Mouse (Mus musculus): Measurements from ENCODE around the gene Cacng7.

Cacng7 gene

DNA sequence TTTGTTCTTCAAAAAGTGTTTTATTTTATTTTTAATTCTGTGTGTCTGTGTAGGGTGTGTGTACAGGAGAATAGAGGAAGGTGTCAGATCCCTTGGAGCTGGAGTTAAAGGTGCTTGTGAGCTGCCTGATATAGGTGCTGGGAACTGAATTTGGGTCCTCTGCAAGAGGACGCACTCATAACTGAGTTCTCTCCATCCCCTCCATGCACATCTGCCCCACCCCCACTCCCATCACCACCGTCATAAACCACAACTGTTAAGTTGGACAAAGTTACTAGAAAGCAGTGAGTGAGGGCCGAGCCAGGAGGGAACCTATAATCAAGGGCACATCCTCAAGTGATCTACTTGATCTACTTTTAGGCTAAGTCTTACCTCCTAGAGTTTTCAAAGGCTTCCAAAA, 11.1 kb downstream of the Cacng7 start:
- DNase-seq (ENCODE audit: extremely low spot score, low read depth, low spot score) = no peak

DNA sequence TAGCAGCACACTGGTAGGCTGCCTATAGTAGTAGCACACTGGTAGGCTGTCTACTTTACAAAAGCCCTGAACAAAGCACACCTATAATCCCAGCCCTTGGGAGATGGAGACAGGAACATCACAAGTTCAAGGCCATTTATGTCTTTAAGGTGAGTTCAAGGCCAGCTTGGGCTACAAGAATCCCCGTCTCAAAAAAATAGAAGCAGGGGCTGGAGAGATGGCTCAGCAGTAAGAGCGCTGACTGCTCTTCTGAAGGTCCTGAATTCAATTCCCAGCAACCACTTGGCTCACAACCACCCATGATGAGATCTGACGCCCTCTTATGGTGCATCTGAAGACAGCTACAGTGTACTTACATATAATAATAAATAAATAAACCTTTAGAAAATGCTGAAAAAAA, 12.5 kb downstream of the Cacng7 start:
- DNase-seq (ENCODE audit: extremely low spot score, low read depth, low spot score) = no peak

DNA sequence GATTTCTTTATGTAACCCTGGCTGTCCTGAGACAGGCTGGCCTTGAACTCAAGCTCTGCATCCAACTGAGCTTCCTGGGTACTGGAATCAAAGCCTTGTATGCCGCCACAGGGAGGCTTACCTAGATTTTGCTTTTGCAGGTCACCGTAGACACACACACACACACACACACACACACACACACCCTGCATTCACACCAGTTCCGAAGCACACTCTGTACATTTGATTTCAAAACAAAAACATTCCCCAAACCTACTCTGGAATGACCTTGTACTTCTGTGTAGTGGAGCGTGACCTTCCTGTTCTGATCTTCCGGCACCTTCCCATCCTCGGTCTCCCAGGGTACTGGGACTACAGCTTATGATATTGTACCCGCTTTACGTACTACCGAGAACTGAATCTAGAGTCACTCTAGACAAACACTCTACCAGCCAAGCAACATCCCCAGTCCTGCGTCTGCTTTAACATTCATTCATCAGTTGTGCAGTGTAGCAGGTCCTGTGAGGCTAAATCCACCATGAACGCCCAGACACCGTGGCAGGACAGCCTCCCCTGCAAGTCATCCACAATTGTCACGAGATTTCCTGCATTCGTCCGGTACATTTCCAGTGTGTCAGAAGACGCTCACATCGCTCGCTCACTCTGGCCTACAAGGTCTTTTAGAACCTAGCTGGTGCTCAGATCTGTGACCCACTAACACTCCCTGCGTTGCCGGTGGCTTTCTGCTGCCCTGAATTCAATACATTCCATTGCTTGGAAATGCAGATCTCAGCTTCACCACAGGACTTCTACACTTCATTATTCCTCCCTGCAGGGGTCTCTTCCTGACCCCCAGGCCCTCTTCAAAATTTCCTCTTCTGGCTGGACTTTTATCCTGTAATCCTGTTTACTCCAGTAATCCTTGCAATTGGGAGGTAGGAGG, 14.9 kb downstream of the Cacng7 start:
- DNase-seq (ENCODE audit: extremely low spot score, low read depth, low spot score) = no peak

DNA sequence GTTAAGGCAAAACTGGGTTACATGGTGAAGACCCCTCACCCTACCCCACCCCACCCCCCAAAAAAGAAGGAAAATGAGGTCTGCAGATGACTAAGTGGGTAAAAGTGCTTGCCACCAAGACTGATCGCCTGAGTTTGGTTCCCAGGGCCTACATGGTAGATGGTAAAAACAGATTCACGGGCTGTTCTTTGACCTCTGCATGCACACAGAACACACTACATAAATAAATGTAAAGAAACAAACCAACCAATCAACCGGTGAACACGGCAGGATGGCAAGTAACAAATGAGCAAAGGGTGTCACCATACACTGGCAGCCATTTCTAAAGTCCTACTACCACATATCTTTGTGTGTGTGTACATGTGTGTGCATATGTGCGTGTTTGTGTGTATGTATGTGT, 15.6 kb downstream of the Cacng7 start:
- DNase-seq (ENCODE audit: extremely low spot score, low read depth, low spot score) = no peak

DNA sequence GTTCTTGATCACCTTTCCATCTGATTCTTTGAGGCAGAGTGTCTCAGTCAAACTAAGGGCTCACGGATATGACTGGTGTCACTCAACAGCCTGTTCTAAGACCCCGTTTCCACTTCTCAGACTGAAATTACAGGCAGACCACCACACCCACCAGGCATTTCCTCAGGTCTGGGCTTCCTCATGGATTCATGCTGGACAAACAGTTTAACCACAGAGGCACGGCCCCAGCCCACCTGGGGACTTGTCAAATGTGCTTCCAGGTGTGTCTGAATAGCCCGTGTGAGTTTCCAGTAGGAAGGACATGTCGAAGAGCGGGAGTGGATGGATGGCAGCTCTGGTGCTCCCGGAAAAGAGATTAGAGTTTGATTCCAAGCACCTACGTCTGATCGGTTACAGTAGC, 17.0 kb downstream of the Cacng7 start:
- no peak for DNase-seq (ENCODE audit: extremely low spot score, low read depth, low spot score)

DNA sequence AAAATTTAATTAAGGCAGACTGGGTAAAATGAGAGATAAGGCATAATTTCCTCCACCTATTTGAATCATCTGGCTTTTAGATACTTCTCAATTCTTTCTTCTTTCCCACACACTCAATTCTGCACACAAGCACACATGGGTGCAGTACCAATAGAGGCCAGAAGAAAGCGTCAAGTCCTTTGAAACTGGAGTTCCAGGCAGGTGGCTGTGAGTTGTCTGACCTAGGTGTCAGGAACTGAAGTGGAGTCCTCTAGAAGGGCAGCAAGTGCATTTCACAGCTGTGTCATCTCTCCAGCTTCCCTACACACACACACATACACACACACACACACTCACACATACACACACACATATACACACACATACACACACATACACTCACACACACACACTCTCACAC, 18.8 kb downstream of the Cacng7 start:
- DNase-seq (ENCODE audit: extremely low spot score, low read depth, low spot score) = no peak

DNA sequence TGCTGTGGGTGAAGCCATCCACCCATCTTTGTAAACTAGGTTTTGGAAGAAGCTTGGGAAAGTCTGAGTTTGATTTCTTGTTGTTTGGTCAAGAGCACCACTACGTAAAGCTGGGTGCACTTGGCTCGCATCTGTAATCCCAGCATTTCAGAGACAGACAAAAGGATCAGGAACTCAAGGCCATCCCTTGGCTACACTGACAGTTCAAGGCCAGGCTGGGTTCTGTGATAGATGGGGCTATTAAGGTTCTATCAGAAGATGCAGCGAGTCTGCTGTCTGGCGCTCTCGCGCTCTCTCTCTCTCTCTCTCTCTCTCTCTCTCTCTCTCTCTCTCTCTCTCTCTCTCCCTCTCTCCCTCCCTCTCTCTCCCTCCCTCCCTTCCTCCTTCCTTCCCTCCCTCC, 22.1 kb downstream of the Cacng7 start:
- no peak for DNase-seq (ENCODE audit: extremely low spot score, low read depth, low spot score)

DNA sequence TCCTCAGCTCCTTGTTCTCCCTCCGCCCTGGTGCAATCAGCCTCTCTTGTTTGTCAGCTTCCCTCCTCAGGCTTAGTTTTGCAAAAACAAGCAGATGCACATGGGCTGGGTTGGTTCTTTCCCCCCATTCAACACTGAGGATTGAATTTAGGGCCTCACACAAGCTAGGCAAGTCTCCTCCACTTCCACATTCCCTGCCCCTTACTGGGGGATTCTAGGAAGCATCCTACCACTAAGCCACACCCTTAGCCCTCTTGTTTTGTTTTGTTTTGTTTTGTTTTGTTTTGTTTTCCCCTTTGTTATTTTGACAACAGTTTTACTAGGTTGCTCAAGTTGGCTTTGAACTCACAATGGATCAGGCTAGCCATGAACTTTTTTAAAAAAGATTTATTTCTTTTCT, 27.9 kb downstream of the Cacng7 start:
- no peak for DNase-seq (ENCODE audit: extremely low spot score, low read depth, low spot score)

DNA sequence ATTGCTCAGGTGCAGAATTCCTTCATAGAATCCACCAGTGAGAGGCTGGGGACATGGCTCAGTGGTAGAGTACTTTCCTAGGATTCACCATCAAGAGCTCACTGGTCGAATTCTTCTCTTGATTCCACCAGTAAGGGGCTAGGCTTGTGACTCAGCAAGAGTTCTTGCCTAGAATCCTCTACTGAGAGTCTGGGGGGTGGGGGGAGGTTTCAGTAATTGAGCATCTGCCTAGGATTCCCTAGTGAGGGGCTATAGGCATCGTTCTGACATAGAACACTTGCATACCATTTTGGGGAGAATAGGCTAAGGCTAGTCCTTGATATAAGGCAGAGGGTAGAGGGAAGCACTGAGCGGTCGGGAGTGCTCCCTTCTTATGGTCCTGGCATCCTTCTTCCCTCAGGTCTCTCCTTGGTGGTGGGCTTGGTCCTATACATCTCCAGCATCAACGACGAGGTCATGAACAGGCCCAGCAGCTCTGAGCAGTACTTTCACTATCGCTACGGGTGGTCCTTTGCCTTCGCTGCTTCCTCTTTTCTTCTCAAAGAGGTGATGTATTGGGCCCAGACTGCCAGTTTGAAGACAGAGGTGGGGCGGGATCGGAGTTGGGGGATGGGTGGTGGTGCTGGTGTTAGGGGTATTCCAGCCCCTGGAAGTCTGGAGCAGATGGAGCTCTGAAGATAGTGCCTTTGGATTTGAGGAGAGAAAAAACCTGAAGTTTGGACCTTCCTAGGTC, 33.0 kb downstream of the Cacng7 start:
- no peak for DNase-seq (ENCODE audit: extremely low spot score, low read depth, low spot score)

DNA sequence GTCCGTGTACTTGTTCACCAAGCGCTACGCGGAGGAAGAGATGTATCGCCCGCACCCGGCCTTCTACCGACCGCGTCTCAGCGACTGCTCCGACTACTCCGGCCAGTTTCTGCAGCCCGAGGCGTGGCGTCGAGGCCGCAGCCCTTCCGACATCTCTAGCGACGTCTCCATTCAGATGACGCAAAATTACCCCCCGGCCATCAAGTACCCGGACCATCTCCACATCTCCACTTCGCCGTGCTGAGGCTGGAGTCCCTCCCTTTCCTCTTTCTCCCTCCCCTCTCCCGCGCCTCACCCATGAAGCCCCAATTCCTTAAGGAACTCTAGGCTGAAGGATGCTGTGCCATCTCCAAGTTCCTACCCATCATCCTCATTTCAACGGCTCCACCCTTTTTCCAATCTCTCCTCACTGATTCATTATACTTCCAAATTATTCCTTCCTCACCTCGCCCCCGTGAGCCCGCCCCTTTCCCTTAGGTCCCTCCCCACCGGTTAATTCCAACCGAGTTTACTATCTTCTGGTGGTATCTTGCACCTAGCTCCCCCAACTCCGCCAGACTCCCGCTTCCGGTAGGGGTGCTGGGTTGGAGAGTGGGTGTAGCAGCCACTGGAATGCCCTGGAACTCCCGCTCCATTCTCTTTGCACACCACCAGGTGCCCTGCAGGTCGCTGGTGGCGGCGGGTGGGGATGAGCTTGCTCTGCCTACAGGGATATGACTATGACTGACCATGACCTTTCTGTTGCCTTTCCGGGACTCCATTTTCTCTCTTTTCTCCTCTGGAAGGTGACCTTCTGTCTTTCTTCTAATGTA, 34.2 kb downstream of the Cacng7 start:
- no peak for DNase-seq (ENCODE audit: extremely low spot score, low read depth, low spot score)

DNA sequence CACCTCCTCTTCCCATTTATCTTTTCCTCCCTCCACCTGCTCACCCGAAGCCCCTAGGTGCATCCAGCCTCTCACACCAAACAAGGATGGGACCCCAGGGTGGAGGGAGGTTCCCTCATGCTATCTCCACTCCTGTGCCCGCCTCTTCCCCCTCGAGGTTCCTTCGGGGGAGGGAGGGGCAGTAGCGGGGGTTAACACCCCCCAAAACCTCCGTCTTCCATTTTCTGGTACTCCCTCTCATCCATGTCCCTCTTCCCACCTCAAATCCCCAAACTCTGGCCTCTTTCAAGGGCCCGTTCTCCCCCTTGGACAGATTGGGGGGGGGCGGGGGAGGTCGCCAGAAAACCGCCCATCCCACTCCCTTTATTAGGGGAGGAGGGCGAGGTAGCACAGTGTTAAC, 34.8 kb downstream of the Cacng7 start:
- no peak for DNase-seq (ENCODE audit: extremely low spot score, low read depth, low spot score)

DNA sequence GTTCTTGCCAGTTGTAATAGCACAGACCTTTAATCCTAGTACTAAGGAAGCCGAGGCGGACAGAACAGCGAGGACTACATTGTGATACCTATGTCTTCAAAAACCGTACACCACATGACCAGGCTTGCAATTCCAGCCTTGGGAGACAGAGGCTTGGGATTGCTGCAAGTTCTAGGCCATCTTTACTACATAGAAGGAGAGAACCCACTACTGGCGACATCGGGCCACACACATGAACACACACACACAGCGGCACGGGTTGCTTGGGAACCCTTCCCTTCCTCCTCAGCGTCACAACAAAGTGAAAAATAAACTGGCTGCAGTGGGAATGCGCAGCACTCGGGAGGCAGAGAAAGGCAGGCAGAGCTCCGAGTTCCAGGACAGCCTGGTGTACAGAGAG, 35.6 kb downstream of the Cacng7 start:
- DNase-seq (ENCODE audit: extremely low spot score, low read depth, low spot score) = no peak

DNA sequence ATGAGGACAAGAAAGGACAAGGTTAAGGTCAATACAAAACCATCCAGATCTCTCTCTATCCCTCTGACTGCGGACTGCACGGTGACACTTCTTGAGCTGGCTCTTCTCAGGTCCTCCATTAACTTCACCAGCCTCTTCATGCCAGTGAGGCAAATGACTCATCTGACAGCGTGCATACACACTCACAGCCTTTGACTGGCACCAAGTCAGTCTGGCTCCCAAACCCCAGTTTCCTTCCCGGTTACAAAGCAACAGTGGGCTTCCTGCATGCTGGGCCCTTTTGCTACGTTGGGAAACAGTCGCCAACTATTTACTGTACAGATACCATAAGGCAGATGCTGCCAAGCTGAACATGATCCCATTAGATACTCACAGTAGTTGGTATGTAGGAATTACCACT, 36.4 kb downstream of the Cacng7 start:
- no peak for DNase-seq (ENCODE audit: extremely low spot score, low read depth, low spot score)

DNA sequence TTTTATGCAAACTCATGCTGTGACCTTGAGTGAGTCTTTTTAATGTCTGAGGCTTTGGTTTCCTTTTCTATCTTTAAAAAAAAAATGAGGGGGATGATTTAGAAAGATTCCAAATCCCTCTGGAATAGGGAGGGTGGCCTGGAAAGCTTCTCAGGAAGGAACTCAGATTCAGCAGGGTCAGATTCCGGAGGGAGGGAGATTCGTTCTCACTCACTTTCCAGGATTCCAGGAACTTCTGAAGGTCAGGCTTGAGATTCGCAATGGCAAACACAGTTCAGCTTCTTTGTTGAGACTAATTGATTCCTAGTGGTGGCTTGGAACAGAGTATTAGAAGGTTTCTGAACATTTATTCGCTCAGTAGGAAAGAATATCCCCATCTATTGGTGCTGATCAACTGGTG, 37.7 kb downstream of the Cacng7 start:
- DNase-seq (ENCODE audit: extremely low spot score, low read depth, low spot score) = no peak

DNA sequence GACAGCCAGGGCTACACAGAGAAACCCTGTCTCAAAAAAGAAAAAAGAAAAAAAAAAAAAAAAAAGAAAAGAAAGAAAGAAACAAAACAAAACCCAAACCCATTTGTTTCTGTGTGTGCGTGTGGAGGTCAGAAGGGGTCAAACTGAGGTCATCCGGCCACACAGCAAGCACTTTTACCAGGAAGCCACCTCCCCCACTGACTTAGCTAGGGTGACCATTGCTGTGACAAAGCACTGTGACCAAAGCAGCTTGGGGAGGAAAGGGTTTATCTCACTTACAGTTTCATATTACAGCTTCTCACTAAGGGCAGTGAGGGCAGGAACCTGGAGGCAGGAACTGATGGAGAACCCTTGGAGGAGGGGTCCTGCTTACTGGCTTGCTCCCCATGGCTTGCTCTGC, 39.6 kb downstream of the Cacng7 start:
- DNase-seq (ENCODE audit: extremely low spot score, low read depth, low spot score) = no peak

DNA sequence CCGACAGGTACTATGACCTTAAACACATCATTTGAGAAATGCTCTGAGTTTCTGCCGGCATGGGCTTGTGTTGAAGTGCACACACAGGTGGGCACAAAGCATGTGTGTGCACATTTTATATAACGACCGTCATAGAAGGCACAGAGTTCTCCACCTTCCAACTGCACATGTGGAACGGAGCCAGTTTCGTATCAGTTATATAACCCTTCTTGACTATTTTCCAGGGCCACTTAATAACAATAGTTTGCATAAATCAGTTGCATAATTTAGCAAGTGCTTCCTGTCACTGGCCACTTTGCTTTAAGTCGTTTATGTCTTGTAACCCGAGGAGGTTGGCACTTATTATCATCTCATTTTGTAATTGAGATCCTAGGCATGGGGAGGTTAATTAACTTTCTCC, 41.0 kb downstream of the Cacng7 start:
- no peak for DNase-seq (ENCODE audit: extremely low spot score, low read depth, low spot score)

DNA sequence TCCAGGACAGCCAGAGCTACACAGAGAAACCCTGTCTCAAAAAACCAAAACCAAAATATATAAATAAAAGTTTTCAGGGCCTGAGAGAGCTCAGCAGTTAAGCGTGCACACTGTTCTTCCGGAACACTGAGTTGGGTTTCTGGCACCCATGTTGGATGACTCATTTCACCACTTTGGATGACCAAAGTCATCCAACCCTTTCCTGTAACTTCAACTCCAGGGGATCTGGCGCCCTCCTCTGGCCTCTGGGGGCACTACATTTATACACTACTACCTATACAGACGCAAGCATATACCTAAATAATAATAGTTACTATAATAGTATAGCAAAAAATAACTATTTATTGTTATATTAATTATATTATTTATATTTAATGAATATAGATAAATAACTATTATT, 44.1 kb downstream of the Cacng7 start:
- DNase-seq (ENCODE audit: extremely low spot score, low read depth, low spot score) = no peak

DNA sequence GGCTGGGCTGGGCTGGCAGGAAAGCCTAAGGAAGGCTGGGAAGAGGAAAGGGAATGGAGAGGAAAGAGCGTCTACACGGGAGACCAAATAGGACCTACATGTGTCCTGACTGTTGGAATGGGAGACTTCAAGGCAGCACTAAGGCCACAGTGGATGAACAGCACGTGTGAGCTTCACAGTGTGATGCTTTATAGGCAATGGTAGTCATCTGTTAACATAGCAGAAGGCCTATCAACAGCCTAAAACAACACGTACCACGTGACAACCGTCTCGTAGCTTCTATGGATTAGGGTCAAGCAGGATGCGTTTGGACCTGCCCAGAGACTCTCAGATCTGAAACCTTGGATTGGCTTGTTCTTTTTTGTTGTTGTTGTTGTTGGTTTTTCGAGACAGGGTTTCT, 49.4 kb downstream of the Cacng7 start:
- no peak for DNase-seq (ENCODE audit: extremely low spot score, low read depth, low spot score)

DNA sequence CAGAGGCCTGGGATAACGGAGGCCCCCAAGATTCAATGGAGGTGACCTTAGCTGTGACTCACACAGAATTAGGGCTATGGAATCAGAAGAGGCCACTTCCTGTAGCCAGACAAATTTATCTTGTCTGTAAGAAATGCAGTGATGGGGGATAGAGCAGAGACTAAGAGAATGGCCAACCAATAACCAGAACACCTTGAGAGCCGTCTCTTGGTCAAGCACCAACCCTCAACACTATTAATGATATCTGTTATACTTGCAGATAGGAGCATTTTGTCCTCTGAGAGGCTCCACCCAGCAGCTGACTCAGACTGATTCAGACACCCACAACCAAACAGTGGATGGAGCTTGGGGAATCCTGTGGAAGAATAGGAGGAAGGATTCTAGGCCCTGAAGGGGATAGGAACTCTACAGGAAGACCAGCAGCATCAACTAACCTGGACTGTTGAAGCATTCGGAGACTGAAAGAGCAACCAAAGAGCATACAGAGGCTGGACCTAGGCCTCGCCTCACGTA, 52.1 kb downstream of the Cacng7 start:
- DNase-seq (ENCODE audit: extremely low spot score, low read depth, low spot score) = no peak

DNA sequence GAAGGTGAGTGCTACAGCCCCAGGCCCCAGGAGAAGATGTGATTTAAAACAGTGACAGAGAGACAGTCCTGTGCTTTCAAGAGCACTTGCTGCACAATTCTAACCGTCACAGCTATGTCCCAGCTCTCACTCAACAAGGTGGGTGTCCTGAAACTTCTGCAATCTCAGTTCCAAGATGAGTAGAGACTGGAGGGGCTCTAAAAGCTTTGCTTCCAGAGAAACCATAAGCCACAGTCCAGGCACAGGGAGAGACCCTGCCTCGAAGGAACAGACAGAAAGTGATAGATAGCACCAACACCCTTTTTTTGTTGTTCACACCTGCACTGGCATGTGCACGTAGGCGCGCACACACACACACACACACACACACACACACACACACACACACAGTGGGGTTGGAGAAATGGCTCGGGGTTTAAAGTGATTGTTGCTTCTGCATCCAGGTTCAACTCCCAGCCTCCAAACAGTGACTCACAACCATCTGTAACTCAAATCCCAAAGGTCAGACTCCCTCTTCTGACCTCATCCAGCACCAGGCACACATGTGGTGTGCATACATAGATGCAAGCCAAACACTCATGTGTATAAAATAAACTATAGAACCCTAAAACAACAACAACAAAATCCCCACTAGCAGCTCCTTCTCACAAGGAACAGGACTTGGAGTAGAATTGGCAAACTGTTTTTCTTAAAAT, 53.4 kb downstream of the Cacng7 start:
- DNase-seq (ENCODE audit: extremely low spot score, low read depth, low spot score) = no peak

DNA sequence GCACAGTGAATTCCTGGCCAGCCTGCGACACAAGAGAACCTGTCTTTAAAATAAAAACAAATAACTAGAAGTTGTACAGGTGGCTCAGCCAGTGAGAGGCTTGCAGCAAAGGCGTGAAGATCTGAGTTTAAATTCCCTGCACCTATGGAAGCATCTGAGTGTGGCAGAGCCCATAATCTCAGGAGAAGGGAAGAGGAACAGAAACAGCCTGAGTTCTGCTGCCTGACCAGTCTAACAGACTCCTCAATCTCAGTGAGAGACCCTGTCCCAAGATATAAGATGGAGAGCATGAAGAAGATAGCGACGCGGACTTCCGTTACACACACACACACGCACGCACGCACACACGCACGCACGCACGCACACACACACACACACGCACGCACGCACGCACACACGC, 55.0 kb downstream of the Cacng7 start:
- no peak for DNase-seq (ENCODE audit: extremely low spot score, low read depth, low spot score)
